Mouse (Mus musculus): ENCODE results near the gene Olfr541.
"Not testable (repeated sequence)": the region's sequence is repeated elsewhere in the genome, so short reads cannot be mapped to it uniquely, and the experiment has no call there.

Olfr541 gene

GRCm38 (mm10) chr7:140696967-140697366, at the start of gene Olfr541:
Gene Olfr541, plus strand, starts transcription at chr7:140697267.
- DNase-seq (ENCODE audit: inconsistent ontology term): no peak

- DNase-seq (ENCODE audit: inconsistent ontology term): no peak
Measured at GRCm38 (mm10) chr7:140659630-140660029, 37.4 kb upstream of the Olfr541 start, which contains the start of gene Olfr539. Gene Olfr539, plus strand, starts transcription at chr7:140659930.

DNA sequence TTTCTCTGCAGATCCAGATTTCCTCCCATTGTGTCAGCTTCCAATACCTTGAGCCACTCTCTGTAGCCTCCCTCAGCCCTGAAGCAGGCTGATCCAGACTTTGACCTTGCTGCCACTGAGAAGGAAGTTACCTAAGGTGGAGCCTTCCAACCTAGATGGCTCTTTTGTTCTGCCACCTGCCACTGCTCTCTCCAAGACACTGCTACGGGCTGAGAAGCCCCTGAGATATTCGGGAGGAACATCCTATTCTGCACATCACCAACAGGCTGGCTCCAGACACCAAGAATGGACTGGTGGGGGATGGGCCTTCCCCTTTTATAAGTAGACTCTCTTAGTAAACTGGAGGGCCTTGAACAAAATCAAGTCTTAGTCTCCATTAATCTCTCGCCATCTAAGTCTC, 26.4 kb upstream of the Olfr541 start:
- DNase-seq (ENCODE audit: inconsistent ontology term): not testable (repeated sequence)

- DNase-seq (ENCODE audit: inconsistent ontology term): no peak
Measured at GRCm38 (mm10) chr7:140675863-140676262, 21.2 kb upstream of the Olfr541 start.

- DNase-seq (ENCODE audit: inconsistent ontology term): not testable (repeated sequence)
Measured at GRCm38 (mm10) chr7:140679591-140679990, 17.5 kb upstream of the Olfr541 start.

GRCm38 (mm10) chr7:140681651-140682050, 15.4 kb upstream of the Olfr541 start, which contains the start of gene Olfr45:
Gene Olfr45, plus strand, starts transcription at chr7:140681951.
- no peak for DNase-seq (ENCODE audit: inconsistent ontology term)

DNA sequence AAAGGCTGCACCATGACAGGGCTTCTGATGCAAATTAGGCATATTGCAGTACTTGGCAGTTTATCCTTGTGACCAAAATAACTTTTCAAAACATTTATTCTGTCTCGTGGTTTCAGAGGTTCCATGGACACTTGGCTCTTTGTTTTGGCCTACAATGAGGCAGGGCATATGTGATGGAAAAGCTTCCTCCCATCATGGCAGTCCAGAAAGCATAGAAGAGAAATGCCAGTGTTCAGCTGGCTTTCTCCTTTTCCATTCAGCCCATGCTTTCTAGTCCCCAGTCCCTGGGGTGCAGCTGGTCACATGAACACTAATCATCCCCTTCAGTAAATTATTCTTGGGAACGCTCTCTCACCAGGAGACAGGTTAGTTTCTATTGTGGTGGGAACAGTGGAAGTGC, 9.3 kb downstream of the Olfr541 start:
- DNase-seq (ENCODE audit: inconsistent ontology term): no peak

DNA sequence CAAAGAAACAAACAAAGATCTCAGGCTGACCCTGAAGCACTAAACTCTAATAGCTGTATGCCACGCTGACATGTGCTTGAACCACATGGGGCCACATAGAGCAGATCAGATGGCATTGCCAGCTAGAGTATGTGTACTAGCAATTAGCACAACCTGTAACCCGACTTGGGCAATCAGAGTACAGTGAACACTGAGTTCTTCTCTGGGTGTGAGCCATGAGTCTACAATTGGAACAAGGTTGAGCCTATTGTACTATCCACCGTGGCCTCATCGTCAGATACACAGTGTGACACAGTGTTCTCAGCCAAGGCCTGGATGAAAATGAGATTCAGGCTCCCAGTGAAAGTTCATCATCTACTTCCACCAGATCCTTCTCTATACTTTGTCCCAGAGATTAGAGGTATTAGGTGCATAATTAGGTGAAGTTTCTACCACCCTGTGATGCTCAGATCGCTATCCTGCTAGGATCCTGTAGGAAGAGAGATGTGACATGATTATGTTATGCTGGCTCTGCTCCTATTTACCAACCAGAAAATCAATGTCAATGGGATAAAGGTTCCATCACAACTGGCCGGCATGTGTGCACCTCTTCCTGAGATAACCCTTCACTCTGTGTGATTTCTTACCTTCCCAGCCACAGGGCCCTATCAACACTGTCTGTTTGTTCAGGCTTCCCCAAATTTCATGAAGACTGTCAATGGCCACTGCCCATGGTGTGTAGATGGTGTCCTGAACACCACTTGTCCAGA, 10.6 kb downstream of the Olfr541 start:
- DNase-seq (ENCODE audit: inconsistent ontology term): no peak

- no peak for DNase-seq (ENCODE audit: inconsistent ontology term)
Measured at GRCm38 (mm10) chr7:140717155-140718055, 20.3 kb downstream of the Olfr541 start.

GRCm38 (mm10) chr7:140721095-140721494, 24.0 kb downstream of the Olfr541 start:
- DNase-seq (ENCODE audit: inconsistent ontology term): no peak

DNA sequence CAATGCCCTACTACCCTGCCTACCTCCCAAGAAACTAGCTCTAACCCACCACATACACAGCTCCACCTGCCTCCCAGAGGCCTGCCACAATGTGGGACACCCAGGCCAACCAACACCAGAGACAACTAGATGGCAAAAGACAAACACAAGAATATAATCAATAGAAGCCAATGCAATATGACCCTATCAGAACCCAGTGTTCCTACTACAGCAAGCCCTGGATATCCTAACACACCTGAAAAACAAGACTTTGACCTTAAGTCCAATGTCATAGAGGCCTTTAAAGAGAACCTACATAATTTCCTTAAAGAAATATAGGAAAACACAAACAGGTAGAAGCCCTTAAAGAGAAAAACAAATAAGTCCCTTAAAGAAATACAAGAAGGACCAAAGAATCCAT, 28.5 kb downstream of the Olfr541 start:
- DNase-seq (ENCODE audit: inconsistent ontology term): no peak

DNA sequence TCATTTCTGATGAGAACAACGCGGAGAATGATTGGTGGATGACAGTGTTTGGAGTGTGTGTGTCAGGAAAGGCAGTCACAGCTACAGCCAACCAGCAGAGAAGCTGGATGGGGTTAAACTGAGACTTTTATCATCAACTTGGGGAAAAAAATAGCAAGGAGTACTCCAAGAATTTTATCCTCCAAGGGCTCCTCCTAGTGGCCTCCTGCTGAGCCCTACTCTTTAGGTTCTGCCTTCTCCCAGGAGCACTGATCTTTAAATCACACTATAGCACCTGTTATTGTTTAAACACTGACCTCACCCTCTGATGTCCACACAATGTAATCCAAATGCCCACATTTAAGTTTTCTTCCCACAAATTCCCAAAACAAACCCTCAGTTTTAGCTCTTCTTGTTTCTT, 36.1 kb downstream of the Olfr541 start:
- no peak for DNase-seq (ENCODE audit: inconsistent ontology term)

DNA sequence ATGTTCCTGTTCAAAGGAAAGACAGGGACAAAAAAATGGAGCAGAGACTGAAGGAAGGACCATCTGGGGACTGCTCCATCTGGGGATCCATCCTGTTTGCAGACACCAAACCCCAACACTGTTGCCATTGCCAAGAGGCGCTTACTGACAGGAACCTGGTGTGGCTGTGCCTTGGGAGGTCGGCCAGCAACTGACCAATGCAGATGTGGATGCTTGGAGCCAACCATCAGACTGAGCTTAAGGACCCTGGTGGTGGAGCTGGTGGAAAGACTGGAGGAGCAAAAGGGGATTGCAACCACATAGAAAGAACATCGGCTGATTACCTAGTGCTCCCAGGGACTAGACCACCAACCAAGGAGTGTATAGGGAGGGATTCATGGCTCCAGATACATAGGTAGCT, 50.3 kb downstream of the Olfr541 start:
- DNase-seq (ENCODE audit: inconsistent ontology term): no peak

DNA sequence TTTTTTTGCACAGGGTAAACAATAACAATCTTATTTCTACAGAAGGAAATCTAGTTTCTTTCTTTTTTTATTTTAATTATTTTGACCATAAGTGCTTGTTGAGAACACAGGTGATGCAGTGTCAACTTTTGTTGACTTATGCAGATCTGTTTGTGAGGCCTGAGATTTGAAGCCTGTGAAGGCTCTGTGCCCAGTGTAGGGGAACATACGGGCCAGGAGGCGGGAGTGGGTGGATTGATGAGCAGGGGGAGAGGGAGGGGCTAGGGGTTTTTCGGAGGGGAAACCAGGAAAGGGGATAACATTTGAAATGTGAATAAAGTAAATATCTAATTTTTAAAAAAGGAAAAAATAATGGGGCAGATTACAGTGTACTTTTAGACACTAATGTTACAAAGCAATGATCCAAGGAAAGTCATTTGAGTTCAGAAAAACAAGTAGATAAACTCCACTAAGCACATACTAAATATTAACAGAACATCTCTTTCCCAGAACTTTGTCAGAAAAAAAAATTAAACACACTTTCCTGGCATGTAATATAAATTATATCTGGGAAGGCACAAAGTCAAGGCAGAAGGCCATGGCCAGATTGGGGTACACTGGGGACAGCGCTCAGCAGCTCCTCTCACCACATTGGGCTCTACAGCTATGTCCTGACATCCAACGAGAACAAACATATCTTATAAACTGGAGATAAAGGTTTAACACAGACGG, 51.2 kb downstream of the Olfr541 start:
- no peak for DNase-seq (ENCODE audit: inconsistent ontology term)

GRCm38 (mm10) chr7:140748827-140749160, 51.7 kb downstream of the Olfr541 start:
- DNase-seq (ENCODE audit: inconsistent ontology term): no peak

DNA sequence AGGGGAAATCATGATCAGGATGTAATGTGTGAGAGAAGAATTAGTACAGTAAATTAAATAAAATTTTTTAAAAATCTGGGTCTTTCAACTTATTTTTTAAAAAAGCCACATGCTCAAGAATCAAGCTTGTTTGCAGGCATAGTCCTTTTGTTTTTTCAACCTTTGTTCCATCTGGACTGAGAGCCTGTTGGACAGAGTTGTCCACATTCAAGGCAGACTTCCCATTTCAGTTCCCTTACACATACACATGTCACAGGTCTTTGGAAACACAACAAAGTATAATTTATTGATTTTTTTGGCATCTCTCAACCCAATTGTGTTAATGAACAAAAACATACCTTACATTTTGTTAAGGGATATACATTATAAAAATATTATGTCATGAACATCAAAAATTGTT, 57.5 kb downstream of the Olfr541 start:
- DNase-seq (ENCODE audit: inconsistent ontology term): no peak

All from Muller cell, postnatal 12 days (primary cell).